Mouse (Mus musculus): ENCODE data around the gene Amhr2.

Amhr2 gene

GRCm38 (mm10) chr15:102424657-102425056, 20.5 kb upstream of the Amhr2 start:
- DNase-seq = no peak

GRCm38 (mm10) chr15:102426963-102427362, 18.2 kb upstream of the Amhr2 start:
- no peak for DNase-seq

GRCm38 (mm10) chr15:102432046-102432445, 13.1 kb upstream of the Amhr2 start:
- DNase-seq = no peak

- DNase-seq = no peak
Observed at GRCm38 (mm10) chr15:102433173-102433572, 12.0 kb upstream of the Amhr2 start.

- peak; percentile 87 to 90 for DNase-seq
Observed at GRCm38 (mm10) chr15:102442490-102442889, 2.7 kb upstream of the Amhr2 start.

- no peak for DNase-seq
Observed at GRCm38 (mm10) chr15:102446448-102446847, 1.3 kb downstream of the Amhr2 start.

- DNase-seq = no peak
Observed at GRCm38 (mm10) chr15:102449366-102449765, 4.2 kb downstream of the Amhr2 start.

- DNase-seq = no peak
Observed at GRCm38 (mm10) chr15:102450928-102451327, 5.8 kb downstream of the Amhr2 start.

- DNase-seq = peak in 1 of 2 experiments; percentile 46
Observed at GRCm38 (mm10) chr15:102451666-102452430, 6.7 kb downstream of the Amhr2 start.

- peak; percentile 29 to 49 for DNase-seq
Observed at GRCm38 (mm10) chr15:102455993-102456392, 10.8 kb downstream of the Amhr2 start.

- no peak for DNase-seq
Observed at GRCm38 (mm10) chr15:102458050-102458736, 13.0 kb downstream of the Amhr2 start.

GRCm38 (mm10) chr15:102458904-102459317, 13.7 kb downstream of the Amhr2 start, which contains the start of gene Prr13:
Prr13 (plus strand) TSS chr15:102459028.
- DNase-seq = peak; percentile 93 to 96

- no peak for DNase-seq
Observed at GRCm38 (mm10) chr15:102459381-102459780, 14.2 kb downstream of the Amhr2 start.

- DNase-seq = no peak
Observed at GRCm38 (mm10) chr15:102459847-102460246, 14.7 kb downstream of the Amhr2 start.

GRCm38 (mm10) chr15:102460409-102460808, 15.2 kb downstream of the Amhr2 start:
- DNase-seq = peak; percentile 29 to 34

GRCm38 (mm10) chr15:102460971-102461370, 15.8 kb downstream of the Amhr2 start:
- no peak for DNase-seq

GRCm38 (mm10) chr15:102461430-102462075, 16.4 kb downstream of the Amhr2 start:
- DNase-seq = no peak

- no peak for DNase-seq
Observed at GRCm38 (mm10) chr15:102463666-102464065, 18.5 kb downstream of the Amhr2 start.

- DNase-seq = no peak
Observed at GRCm38 (mm10) chr15:102468675-102469370, 23.7 kb downstream of the Amhr2 start.

GRCm38 (mm10) chr15:102470183-102470604, 25.0 kb downstream of the Amhr2 start, which contains the start of gene Pcbp2:
Pcbp2 (plus strand) TSS chr15:102470539.
- DNase-seq = peak; percentile 96 to 98

- peak; percentile 91 to 96 for DNase-seq
Observed at GRCm38 (mm10) chr15:102470605-102471294, 25.6 kb downstream of the Amhr2 start.

- no peak for DNase-seq
Observed at GRCm38 (mm10) chr15:102471295-102471645, 26.1 kb downstream of the Amhr2 start.

Measured in cerebellum, postnatal 25 days (tissue).